Mouse (Mus musculus): ENCODE measurements around the gene Itfg2.
A peak's percentile ranks its signal among the peaks of the same experiment; 100 is the strongest.
"Not testable (repeated sequence)": the region's sequence is repeated elsewhere in the genome, so short reads cannot be mapped to it uniquely, and the experiment has no call there.

Gene Itfg2

GRCm38 (mm10) chr6:128383752-128384151 is 41.0 kb downstream of the Itfg2 start:
- peak in 1 of 2 experiments; percentile 65 for DNase-seq (ENCODE audit: low spot score in 2 of 2)

- DNase-seq (ENCODE audit: low spot score in 2 of 2) = no peak
Observed at GRCm38 (mm10) chr6:128381254-128381653, 43.5 kb downstream of the Itfg2 start.

GRCm38 (mm10) chr6:128380594-128381167 is 44.0 kb downstream of the Itfg2 start:
- not testable (repeated sequence) for DNase-seq (ENCODE audit: low spot score in 2 of 2)

GRCm38 (mm10) chr6:128379636-128380035 is 45.1 kb downstream of the Itfg2 start:
- no peak for DNase-seq (ENCODE audit: low spot score in 2 of 2)

GRCm38 (mm10) chr6:128376371-128377085 is 48.2 kb downstream of the Itfg2 start:
- DNase-seq (ENCODE audit: low spot score in 2 of 2) = no peak

- DNase-seq (ENCODE audit: low spot score in 2 of 2) = no peak
Observed at GRCm38 (mm10) chr6:128375192-128375591, 49.5 kb downstream of the Itfg2 start, which contains the start of the genes Tex52 and Gm44596. Gene Tex52, plus strand, starts transcription at chr6:128375456. Gene Gm44596, plus strand, starts transcription at chr6:128375503.

- no peak for DNase-seq (ENCODE audit: low spot score in 2 of 2)
Observed at GRCm38 (mm10) chr6:128370040-128370439, 54.7 kb downstream of the Itfg2 start.

GRCm38 (mm10) chr6:128366466-128366865 is 58.3 kb downstream of the Itfg2 start:
- no peak for DNase-seq (ENCODE audit: low spot score in 2 of 2)

GRCm38 (mm10) chr6:128364721-128365120 is 60.0 kb downstream of the Itfg2 start:
- no peak for DNase-seq (ENCODE audit: low spot score in 2 of 2)

GRCm38 (mm10) chr6:128363007-128363825 is 61.5 kb downstream of the Itfg2 start:
- no peak for DNase-seq (ENCODE audit: low spot score in 2 of 2)

GRCm38 (mm10) chr6:128362381-128363006 is 62.2 kb downstream of the Itfg2 start, which contains the start of the genes Rhno1 and Foxm1:
Gene Rhno1, minus strand, starts transcription at chr6:128362911.
Gene Foxm1, plus strand, starts transcription at chr6:128362967.
- DNase-seq (ENCODE audit: low spot score in 2 of 2) = peak; percentile 86 to 90

- DNase-seq (ENCODE audit: low spot score in 2 of 2) = peak in 1 of 2 experiments; percentile 22
Observed at GRCm38 (mm10) chr6:128361901-128362300, 62.8 kb downstream of the Itfg2 start.
